Mouse (Mus musculus) heart, embryonic 12.5 days (tissue): ENCODE results near the gene Fam169b. TPM values are rescaled to one million over a fixed set of nuclear protein-coding genes. Genes with fewer than 3 reads are reported as not detected.

ENCODE experiments used
- ATAC-seq: fragments of 200-750 bp; cut with Nextera tagmentation; 2 replicates; pipeline ENCODE4 v1.8.0; 2017; ENCODE audit warnings: moderate TSS enrichment, moderate library complexity; ENCODE audit not compliant: insufficient number of reproducible peaks, low FRiP score
- H3K27ac ChIP-seq: fragments of 300-500 bp; sonication (generic); 2 replicates; pipeline ENCODE4 v1.5.1; 2016; ENCODE audit warnings: mild to moderate bottlenecking, moderate library complexity; ENCODE audit not compliant: poor library complexity, severe bottlenecking
- H3K27me3 ChIP-seq: fragments of 300-500 bp; sonication (generic); replicated peaks from 2 replicates; pipeline ENCODE4 v1.6.1; 2016; ENCODE audit warnings: mild to moderate bottlenecking, moderate library complexity
- H3K36me3 ChIP-seq: fragments of 300-500 bp; sonication (generic); 2 replicates; pipeline ENCODE4 v1.6.1; 2016; ENCODE audit warnings: mild to moderate bottlenecking, moderate library complexity
- H3K4me1 ChIP-seq: fragments of 300-500 bp; sonication (generic); replicated peaks from 2 replicates; pipeline ENCODE4 v1.6.1; 2016; ENCODE audit warnings: mild to moderate bottlenecking
- H3K4me2 ChIP-seq: fragments of 300-500 bp; sonication (generic); 2 replicates; pipeline ENCODE4 v1.6.1; 2016; ENCODE audit warnings: mild to moderate bottlenecking, moderate library complexity
- H3K4me3 ChIP-seq: fragments of 300-500 bp; sonication (generic); 2 replicates; pipeline ENCODE4 v1.5.1; 2016; ENCODE audit warnings: mild to moderate bottlenecking
- H3K9ac ChIP-seq: fragments of 300-500 bp; sonication (generic); 2 replicates; pipeline ENCODE4 v1.6.1; 2016; ENCODE audit warnings: mild to moderate bottlenecking, moderate library complexity
- H3K9me3 ChIP-seq: fragments of 300-500 bp; sonication (generic); replicated peaks from 2 replicates; pipeline ENCODE4 v1.6.1; 2016; ENCODE audit warnings: mild to moderate bottlenecking, moderate library complexity
- WGBS: fragments of 180-500 bp; shearing (Covaris S2); methylation state at CpG from one replicate; pipeline ENCODE4 v1.1.7; 2016; 5-methylcytosine and 5-hydroxymethylcytosine counted together
- polyA plus RNA-seq: library from polyadenylated mRNA; unstranded; fragments of >200 nt; fragmentation: Nextera tagmentation; extraction: Ambion mirVana; gene quantifications from 2 replicates; pipeline ENCODE4 v1.2.1, GENCODE M21; 2016

Gene Fam169b
- polyA plus RNA-seq, 1 experiment from 2014 or later = 0.15 TPM

DNA sequence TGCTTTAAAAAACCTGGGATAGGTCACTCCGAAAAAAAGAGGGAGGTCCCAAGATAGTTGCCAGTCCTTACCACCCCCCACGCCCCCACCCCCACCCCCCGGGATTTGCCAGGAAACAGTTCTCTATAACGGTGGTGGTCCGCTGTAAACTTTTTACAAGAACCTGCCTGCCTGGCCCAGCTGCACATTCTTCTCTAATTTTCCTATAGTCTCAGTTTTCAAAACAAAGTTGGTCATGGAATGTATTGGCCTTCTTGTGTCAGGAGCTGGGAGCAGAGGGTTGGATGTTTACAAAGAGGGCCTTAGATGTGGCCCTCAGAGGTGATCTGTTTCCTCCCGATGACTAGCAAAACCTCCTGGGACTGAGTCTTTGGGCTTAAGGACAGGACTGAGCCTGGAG lies 30.0 kb downstream of the Fam169b start:
- Histone ChIP-seq H3K27me3 (no peaks in the 10 kb centered on the region), H3K9me3 (no peaks in the 10 kb centered on the region), H3K4me1 (peaks cover 3% of the 10 kb centered on the region; the same call in 1 of the 2 replicates), H3K4me3 (no peak overlapping the region), H3K9ac (no peak overlapping the region), H3K36me3 (no peaks in the 10 kb centered on the region), H3K4me2 (no peak overlapping the region), H3K27ac (no peak overlapping the region)
- no peak for ATAC-seq
- 55% methylated on average over 6 of the region's 6 CpGs for WGBS

DNA sequence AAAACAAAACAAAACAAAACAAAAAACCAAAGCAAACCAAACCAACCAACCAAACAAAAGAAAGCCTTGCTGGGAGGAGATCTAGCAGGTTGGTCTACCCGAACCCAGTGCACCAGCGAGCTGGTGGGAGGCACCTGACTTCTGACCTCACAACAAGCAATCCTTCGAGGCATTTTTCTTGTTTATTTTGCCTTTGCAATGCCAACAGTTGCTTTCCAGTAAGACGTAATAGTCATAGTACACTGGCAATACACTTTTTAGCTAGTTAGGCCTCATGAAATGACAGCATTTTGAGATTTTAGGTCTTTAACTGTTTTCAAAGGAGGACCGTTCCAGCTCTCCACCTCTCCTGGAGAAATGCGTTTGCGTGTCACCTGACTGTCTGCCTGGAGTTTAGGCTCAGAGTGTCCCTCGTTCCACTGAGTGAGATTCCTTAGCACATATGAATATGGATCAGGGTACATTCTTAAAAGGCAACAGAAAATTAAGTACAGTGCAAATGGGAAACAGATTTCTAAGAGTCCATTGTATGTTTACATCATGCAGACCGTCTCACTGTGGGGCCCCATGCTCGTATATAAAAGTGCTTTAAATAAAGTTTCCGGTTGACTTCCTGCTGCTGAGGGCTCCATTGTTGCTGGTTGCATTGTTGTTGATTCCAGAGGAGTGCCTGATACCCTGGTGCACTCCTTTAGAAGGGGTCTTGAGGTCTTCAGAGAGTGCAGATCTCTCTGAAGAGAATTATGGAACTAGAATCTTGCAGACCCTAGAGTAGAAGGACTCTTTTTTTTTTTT lies 32.3 kb downstream of the Fam169b start:
- Histone ChIP-seq H3K9me3 (no peaks in the 10 kb centered on the region), H3K27ac (no peak overlapping the region), H3K36me3 (no peaks in the 10 kb centered on the region), H3K4me2 (no peak overlapping the region), H3K4me1 (peaks cover 3% of the 10 kb centered on the region; the same call in 1 of the 2 replicates), H3K27me3 (0 out of 2 replicates have a peak, but pooled peaks cover 6% of the 10 kb centered on the region), H3K9ac (no peak overlapping the region), H3K4me3 (no peak overlapping the region)
- 79% methylated on average over 11 of the region's 11 CpGs for WGBS
- ATAC-seq = no peak

DNA sequence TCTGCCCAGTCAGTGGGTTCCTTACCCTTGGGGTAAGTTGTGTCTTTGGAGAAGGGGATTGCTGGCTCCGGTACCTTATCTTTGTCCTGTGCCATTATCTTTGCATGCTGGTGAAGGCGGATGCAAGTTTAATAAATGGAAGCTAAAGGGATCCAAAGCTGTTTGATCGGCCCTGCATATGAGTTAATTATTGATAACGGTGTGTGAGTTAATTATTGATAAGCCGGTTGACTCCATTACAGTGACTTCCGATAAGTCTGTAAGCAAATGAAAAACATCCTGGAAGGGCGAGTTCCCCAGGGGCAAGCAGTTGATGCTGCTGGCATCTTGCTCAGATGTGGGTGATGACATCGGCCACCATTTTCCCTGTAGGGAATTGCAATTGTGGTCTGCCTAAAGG lies 33.1 kb downstream of the Fam169b start:
- ATAC-seq = no peak
- no peaks in the 10 kb centered on the region for H3K36me3 ChIP-seq

DNA sequence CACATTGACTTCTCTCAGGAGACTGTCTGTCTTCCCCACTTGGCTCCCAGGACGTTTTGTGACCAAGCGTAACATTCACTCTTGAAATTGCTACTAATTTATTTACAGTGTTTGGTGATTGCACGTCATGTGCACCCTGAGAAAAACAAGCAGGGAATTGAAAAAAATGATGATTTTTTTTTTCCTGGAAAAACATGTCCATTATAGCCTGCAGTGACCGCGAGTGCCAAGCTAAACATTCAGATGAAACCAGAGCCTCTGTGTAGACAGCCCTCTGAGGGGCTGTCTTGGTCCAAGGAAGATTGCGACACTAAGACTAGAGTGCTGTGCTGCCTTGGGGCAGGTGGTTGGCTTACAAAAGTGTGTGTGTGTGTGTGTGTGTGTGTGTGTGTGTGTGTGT lies 37.8 kb downstream of the Fam169b start:
- Histone ChIP-seq H3K4me1 (peaks cover 6% of the 10 kb centered on the region; the same call in 1 of the 2 replicates), H3K4me2 (no peak overlapping the region), H3K9ac (no peak overlapping the region), H3K27me3 (0 out of 2 replicates have a peak, but pooled peaks cover 6% of the 10 kb centered on the region), H3K27ac (no peak overlapping the region), H3K4me3 (no peak overlapping the region), H3K36me3 (no peaks in the 10 kb centered on the region), H3K9me3 (no peaks in the 10 kb centered on the region)
- 63% methylated on average over 6 of the region's 6 CpGs for WGBS
- no peak for ATAC-seq

More for the DNA sequence above, 33.1 kb downstream of the Fam169b start:
- peaks cover 3% of the 10 kb centered on the region; the same call in 1 of the 2 replicates for H3K4me1 ChIP-seq
- 0 out of 2 replicates have a peak, but pooled peaks cover 6% of the 10 kb centered on the region for H3K27me3 ChIP-seq
- WGBS = 84% methylated on average over 8 of the region's 8 CpGs
- no peak overlapping the region for H3K27ac ChIP-seq
- H3K9ac ChIP-seq = no peak overlapping the region
- no peak overlapping the region for H3K4me2 ChIP-seq
- H3K4me3 ChIP-seq = no peak overlapping the region
- H3K9me3 ChIP-seq = no peaks in the 10 kb centered on the region

DNA sequence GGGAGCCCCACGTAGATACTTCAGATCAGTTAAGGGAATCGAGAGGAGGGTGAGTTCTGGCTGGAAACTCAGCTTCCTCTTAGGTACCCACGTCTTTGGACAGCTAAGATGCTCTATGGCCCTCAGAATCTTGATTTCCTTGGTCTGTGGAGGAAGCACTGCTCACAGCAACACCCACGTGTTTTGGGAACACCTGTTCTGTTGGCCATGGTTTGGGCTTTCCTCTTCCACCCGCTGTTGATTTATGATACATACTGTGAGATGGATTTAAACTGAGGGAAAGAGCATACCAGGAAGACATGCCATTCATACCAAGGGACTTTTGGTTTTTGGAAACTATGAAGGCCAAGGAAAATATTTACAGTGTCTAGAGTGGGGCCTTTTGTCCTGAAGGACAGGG lies 38.8 kb downstream of the Fam169b start:
- H3K27ac ChIP-seq = no peak overlapping the region
- no peaks in the 10 kb centered on the region for H3K9me3 ChIP-seq
- ATAC-seq = no peak
- 0 out of 2 replicates have a peak, but pooled peaks cover 6% of the 10 kb centered on the region for H3K27me3 ChIP-seq
- H3K36me3 ChIP-seq = no peaks in the 10 kb centered on the region
- no peak overlapping the region for H3K4me3 ChIP-seq
- no peak overlapping the region for H3K4me2 ChIP-seq
- peaks cover 6% of the 10 kb centered on the region; the same call in 1 of the 2 replicates for H3K4me1 ChIP-seq
- no peak overlapping the region for H3K9ac ChIP-seq
- 81% methylated on average over 5 of the region's 5 CpGs for WGBS

DNA sequence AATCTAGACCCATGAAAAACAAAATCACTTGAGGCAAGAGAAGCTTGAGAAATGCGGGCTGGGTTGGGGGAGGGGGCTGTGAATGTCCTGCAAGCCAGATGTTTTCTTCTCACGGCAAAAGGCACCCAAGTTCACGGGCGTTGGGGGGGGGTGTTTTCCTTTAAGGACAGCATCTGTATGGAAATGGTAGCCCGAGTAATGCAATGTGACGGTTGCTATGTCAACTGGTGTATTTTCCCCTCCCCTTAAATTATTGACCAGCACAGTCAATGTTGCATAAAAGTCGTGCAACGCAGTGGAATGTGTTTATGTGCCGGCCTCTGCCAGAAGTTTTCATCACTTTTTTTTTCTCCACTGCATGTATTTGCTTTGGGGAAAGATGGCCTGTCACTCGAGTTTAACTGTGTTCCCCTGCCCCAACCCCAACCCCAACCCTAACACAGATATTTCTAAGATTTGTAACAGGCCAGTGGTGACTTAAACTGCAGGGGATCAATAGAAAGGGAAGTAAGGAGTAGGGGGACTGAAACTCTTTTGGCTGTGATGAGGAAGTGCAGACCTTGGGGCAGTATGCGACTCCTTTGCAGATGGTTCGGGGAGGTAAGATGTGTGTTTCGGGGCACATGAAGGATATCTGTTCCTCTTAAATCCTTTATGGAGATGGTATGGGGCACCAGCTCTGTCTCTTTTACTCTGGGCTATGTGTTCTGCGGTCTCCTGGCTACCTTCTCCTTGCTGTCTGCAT lies 39.6 kb downstream of the Fam169b start:
- H3K27me3 ChIP-seq = 0 out of 2 replicates have a peak, but pooled peaks cover 6% of the 10 kb centered on the region
- H3K4me1 ChIP-seq = peaks cover 6% of the 10 kb centered on the region; the same call in 1 of the 2 replicates
- no peak for ATAC-seq
- H3K9ac ChIP-seq = no peak overlapping the region
- H3K36me3 ChIP-seq = no peaks in the 10 kb centered on the region
- no peak overlapping the region for H3K4me2 ChIP-seq
- no peak overlapping the region for H3K4me3 ChIP-seq
- 67% methylated on average over 14 of the region's 14 CpGs for WGBS
- H3K27ac ChIP-seq = no peak overlapping the region
- H3K9me3 ChIP-seq = no peaks in the 10 kb centered on the region

DNA sequence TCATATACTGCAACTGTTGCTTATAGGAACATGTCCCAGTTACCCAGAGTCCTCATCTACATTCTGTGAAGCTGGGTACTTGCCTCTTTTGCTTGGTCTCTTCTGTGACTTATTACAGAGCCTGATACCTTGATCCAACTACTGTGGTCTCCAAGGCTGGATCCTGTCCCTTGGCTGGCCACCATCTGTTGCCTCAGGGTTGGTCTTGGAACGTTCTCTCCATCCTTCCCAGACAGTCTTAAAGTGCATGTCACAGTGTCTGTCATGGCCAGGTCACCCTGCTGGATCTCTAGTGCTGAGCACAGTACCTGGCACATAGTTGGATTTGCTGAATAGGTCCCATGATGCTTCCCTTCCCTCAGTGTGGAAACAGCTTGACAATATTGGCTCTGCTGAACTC lies 40.6 kb downstream of the Fam169b start:
- Histone ChIP-seq H3K9ac (no peak overlapping the region), H3K4me3 (no peak overlapping the region), H3K27me3 (0 out of 2 replicates have a peak, but pooled peaks cover 6% of the 10 kb centered on the region), H3K4me2 (no peak overlapping the region), H3K4me1 (peaks cover 6% of the 10 kb centered on the region; the same call in 1 of the 2 replicates), H3K36me3 (no peaks in the 10 kb centered on the region), H3K27ac (no peak overlapping the region), H3K9me3 (no peaks in the 10 kb centered on the region)
- 72% methylated on average over 1 of the region's 1 CpGs for WGBS
- no peak for ATAC-seq

DNA sequence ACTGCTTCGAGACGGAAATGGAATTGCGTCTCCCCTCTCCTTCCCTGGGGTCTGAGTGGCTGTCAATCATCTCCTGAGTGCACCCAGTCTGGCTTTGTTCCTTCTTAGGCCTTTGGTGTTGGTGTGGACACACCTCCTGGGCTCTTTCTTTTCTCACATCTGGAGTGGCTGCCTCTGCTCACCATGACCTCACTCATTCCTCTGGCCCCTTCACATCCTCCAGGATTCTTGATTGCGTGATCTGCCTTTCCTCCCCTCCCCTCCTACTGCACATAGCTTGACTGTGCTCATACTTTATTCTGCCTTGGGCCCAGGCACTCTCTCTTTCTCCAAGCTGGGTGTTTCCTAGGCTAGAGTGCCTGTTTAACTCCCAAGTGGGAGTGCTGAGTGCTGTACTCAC lies 41.4 kb downstream of the Fam169b start:
- Histone ChIP-seq H3K4me2 (no peak overlapping the region), H3K4me1 (peaks cover 6% of the 10 kb centered on the region; the same call in 1 of the 2 replicates), H3K4me3 (no peak overlapping the region), H3K9ac (no peak overlapping the region), H3K36me3 (no peaks in the 10 kb centered on the region), H3K9me3 (no peaks in the 10 kb centered on the region), H3K27ac (no peak overlapping the region), H3K27me3 (no peaks in the 10 kb centered on the region)
- WGBS = 53% methylated on average over 4 of the region's 4 CpGs
- ATAC-seq = no peak

DNA sequence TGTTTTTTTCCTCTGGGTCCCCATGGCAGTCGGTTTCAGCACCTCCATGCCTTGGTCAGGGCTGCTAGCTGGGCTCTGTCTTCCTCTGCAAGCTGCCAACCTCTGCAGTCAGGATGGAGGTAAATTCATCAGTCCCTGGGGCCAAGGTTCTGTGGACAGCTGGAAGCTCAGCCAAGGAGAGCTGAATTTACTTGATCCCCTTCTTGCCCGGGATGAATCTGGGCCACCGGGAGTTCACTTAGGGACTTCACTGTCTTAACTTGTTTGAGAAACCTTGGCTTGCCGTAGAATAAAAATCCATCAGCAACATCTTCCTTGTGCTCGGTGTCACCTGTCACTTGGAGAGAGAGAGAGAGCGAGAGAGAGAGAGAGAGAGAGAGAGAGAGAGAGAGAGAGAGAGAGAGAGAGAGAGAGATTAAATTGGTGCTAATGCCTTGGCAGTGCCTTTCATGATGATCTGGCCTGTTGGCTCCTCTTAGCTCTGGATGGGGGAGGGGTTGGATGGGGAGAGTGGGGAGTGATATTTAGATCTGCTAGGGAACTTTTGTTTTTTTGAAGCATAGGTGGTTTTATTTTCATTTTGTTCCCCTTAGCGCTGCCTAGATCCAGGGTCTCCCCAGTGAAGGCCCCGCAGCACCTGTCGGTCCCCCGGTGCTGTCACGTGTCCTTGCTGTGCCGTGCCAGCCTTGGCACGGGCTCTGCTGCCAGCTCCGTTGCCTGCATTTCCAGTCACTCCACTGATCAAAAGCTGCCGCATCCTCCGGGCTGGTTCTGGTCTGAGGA lies 44.6 kb downstream of the Fam169b start:
- no peak overlapping the region for H3K27ac ChIP-seq
- 83% methylated on average over 16 of the region's 16 CpGs for WGBS

DNA sequence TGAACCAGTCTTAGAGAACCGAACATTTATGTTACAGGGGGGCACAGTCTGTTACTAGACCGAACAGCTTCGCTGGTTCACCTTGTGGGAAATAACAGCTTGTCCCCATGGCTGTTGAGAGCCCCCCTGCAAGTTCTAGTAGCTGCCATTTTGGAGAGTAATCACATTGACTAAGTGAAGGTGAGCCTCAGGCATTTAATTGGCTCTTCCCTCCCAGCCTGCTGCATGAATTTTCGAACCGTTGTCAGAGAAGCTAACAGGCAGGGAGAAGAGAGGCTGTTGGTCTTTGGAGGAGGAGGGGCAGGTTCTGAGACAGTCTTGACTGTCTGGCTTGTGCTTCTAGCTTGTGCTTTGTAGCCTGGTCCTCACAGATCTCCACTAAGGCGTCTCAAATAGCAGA lies 45.3 kb downstream of the Fam169b start:
- 70% methylated on average over 6 of the region's 6 CpGs for WGBS
- Histone ChIP-seq H3K36me3 (no peaks in the 10 kb centered on the region), H3K9me3 (no peaks in the 10 kb centered on the region), H3K9ac (no peak overlapping the region), H3K27ac (no peak overlapping the region), H3K4me2 (no peak overlapping the region), H3K27me3 (no peaks in the 10 kb centered on the region), H3K4me3 (no peak overlapping the region), H3K4me1 (peaks cover 6% of the 10 kb centered on the region; the same call in 1 of the 2 replicates)
- ATAC-seq = no peak

More for the DNA sequence above, 44.6 kb downstream of the Fam169b start:
- no peaks in the 10 kb centered on the region for H3K27me3 ChIP-seq
- H3K9me3 ChIP-seq = no peaks in the 10 kb centered on the region
- no peak overlapping the region for H3K9ac ChIP-seq
- ATAC-seq = no peak
- no peaks in the 10 kb centered on the region for H3K36me3 ChIP-seq
- peaks cover 6% of the 10 kb centered on the region; the same call in 1 of the 2 replicates for H3K4me1 ChIP-seq
- no peak overlapping the region for H3K4me2 ChIP-seq
- no peak overlapping the region for H3K4me3 ChIP-seq
